Mouse (Mus musculus): ENCODE measurements around the gene Nin. TPM values are rescaled to one million over a fixed set of nuclear protein-coding genes. Genes with fewer than 3 reads are reported as not detected.

The Nin gene
- total and polyA plus RNA-seq, 3 experiments: 29.0 to 51.7 (median 37.2) TPM

GRCm38 (mm10) chr12:70084198-70084597 lies 29.3 kb downstream of the Nin start:
- no peak overlapping the region for H3K27ac ChIP-seq (ENCODE audit: insufficient read depth, low read depth)
- peaks cover 6% of the 10 kb centered on the region for H3K9me3 ChIP-seq (replicated peaks; ENCODE audit: low read length)
- peaks cover 2% of the 10 kb centered on the region for H3K79me2 ChIP-seq (replicated peaks; ENCODE audit: control insufficient read depth, extremely low read depth, insufficient read depth, poor library complexity, severe bottlenecking)
- no peak overlapping the region for H3K4me2 ChIP-seq (ENCODE audit: insufficient read depth, low read depth, poor library complexity, severe bottlenecking)
- peaks cover 4 to 58% of the 10 kb centered on the region in 2 experiments for H3K36me3 ChIP-seq (replicated peaks in 1 of 2; ENCODE audit: control insufficient read depth in 1 of 2, insufficient read depth in 1 of 2, low read length in 1 of 2)
- no peak for DNase-seq (ENCODE audit: extremely low read depth)
- H3K9ac ChIP-seq (ENCODE audit: insufficient read depth, low read depth): no peak overlapping the region
- peaks cover 12 to 79% of the 10 kb centered on the region in 2 experiments for H3K4me1 ChIP-seq (ENCODE audit: control insufficient read depth in 1 of 2, insufficient read depth in 2 of 2)
- in situ Hi-C loops (cut with MboI; ENCODE audit: low pct_ligation_motif_present, low pct_unique_long_range_greater_than_20kb, low sequenced_read_pairs) (no loop called here), dilution Hi-C loops (cut with MboI; ENCODE audit: extremely low pct_ligation_motif_present, extremely low pct_unique_long_range_greater_than_20kb, low sequenced_read_pairs) (no loop called here)
- H3K4me3 ChIP-seq (replicated peaks in 1 of 3; ENCODE audit: low read depth in 2 of 3, low read length in 2 of 3, poor library complexity in 1 of 3): no peak overlapping the region
- H3K27me3 ChIP-seq (replicated peaks): no peaks in the 10 kb centered on the region
- TF ChIP-seq HCFC1 (IDR thresholded peaks at IDR 0.05; ENCODE audit: low read depth, low read length) (no peak), JUN (IDR thresholded peaks at IDR 0.05; ENCODE audit: insufficient read depth, low read depth, low read length) (no peak), MAFK (IDR thresholded peaks at IDR 0.05; ENCODE audit: insufficient replicate concordance, low read length) (no peak), ZC3H11A (IDR thresholded peaks at IDR 0.05; ENCODE audit: low read depth, low read length) (no peak), CHD1 (IDR thresholded peaks at IDR 0.05; ENCODE audit: low read depth, low read length) (no peak), MYC (IDR thresholded peaks at IDR 0.05; ENCODE audit: low read depth, low read length) (no peak), TBP (conservative IDR thresholded peaks at IDR 0.05; ENCODE audit: low read depth, low read length) (no peak), ZKSCAN1 (IDR thresholded peaks at IDR 0.05; ENCODE audit: borderline replicate concordance, low read depth, low read length) (no peak)

- Histone ChIP-seq H3K79me2 (replicated peaks; ENCODE audit: control insufficient read depth, extremely low read depth, insufficient read depth, poor library complexity, severe bottlenecking) (peaks cover 2% of the 10 kb centered on the region), H3K27me3 (replicated peaks) (no peaks in the 10 kb centered on the region), H3K27ac (ENCODE audit: insufficient read depth, low read depth) (peak overlapping the region; percentile 38; the same call in 1 of the 2 replicates), H3K4me2 (ENCODE audit: insufficient read depth, low read depth, poor library complexity, severe bottlenecking) (no peak overlapping the region), H3K4me3 (replicated peaks in 1 of 3; ENCODE audit: low read depth in 2 of 3, low read length in 2 of 3, poor library complexity in 1 of 3) (no peak overlapping the region), H3K4me1 (ENCODE audit: control insufficient read depth in 1 of 2, insufficient read depth in 2 of 2) (peaks cover 15 to 79% of the 10 kb centered on the region in 2 experiments), H3K36me3 (replicated peaks in 1 of 2; ENCODE audit: control insufficient read depth in 1 of 2, insufficient read depth in 1 of 2, low read length in 1 of 2) (peaks cover 4 to 60% of the 10 kb centered on the region in 2 experiments), H3K9me3 (replicated peaks; ENCODE audit: low read length) (peaks cover 6% of the 10 kb centered on the region), H3K9ac (ENCODE audit: insufficient read depth, low read depth) (no peak overlapping the region)
- no peak for DNase-seq (ENCODE audit: extremely low read depth)
- dilution Hi-C loops (cut with MboI; ENCODE audit: extremely low pct_ligation_motif_present, extremely low pct_unique_long_range_greater_than_20kb, low sequenced_read_pairs) (no loop called here), in situ Hi-C loops (cut with MboI; ENCODE audit: low pct_ligation_motif_present, low pct_unique_long_range_greater_than_20kb, low sequenced_read_pairs) (no loop called here)
- TF ChIP-seq MYC (IDR thresholded peaks at IDR 0.05; ENCODE audit: low read depth, low read length) (no peak), SIN3A (IDR thresholded peaks at IDR 0.05; ENCODE audit: low read length) (no peak), USF2 (conservative IDR thresholded peaks at IDR 0.05; ENCODE audit: low read depth, low read length) (no peak), CTCF (conservative IDR thresholded peaks at IDR 0.05 in 1 of 2, IDR thresholded peaks at IDR 0.05 in 1 of 2; ENCODE audit: low read depth in 2 of 2, low read length in 2 of 2) (peak in 1 of 2 experiments; percentile 18; a peak in 2 of 4 replicates)
Observed at GRCm38 (mm10) chr12:70083737-70084136, 29.8 kb downstream of the Nin start.

GRCm38 (mm10) chr12:70082935-70083532 lies 30.5 kb downstream of the Nin start:
- Histone ChIP-seq H3K4me3 (replicated peaks in 1 of 3; ENCODE audit: low read depth in 2 of 3, low read length in 2 of 3, poor library complexity in 1 of 3) (no peak overlapping the region), H3K9me3 (replicated peaks; ENCODE audit: low read length) (peaks cover 6% of the 10 kb centered on the region), H3K4me2 (ENCODE audit: insufficient read depth, low read depth, poor library complexity, severe bottlenecking) (peak overlapping the region; percentile 26; the same call in 1 of the 2 replicates), H3K36me3 (replicated peaks in 1 of 2; ENCODE audit: control insufficient read depth in 1 of 2, insufficient read depth in 1 of 2, low read length in 1 of 2) (peaks cover 4 to 58% of the 10 kb centered on the region in 2 experiments), H3K9ac (ENCODE audit: insufficient read depth, low read depth) (no peak overlapping the region), H3K27ac (ENCODE audit: insufficient read depth, low read depth) (peak overlapping the region; percentile 63), H3K4me1 (ENCODE audit: control insufficient read depth in 1 of 2, insufficient read depth in 2 of 2) (peaks cover 11 to 79% of the 10 kb centered on the region in 2 experiments), H3K79me2 (replicated peaks; ENCODE audit: control insufficient read depth, extremely low read depth, insufficient read depth, poor library complexity, severe bottlenecking) (peaks cover 2% of the 10 kb centered on the region), H3K27me3 (replicated peaks) (no peaks in the 10 kb centered on the region)
- dilution Hi-C loops (cut with MboI; ENCODE audit: extremely low pct_ligation_motif_present, extremely low pct_unique_long_range_greater_than_20kb, low sequenced_read_pairs) (no loop called here), in situ Hi-C loops (cut with MboI; ENCODE audit: low pct_ligation_motif_present, low pct_unique_long_range_greater_than_20kb, low sequenced_read_pairs) (no loop called here)
- no peak for DNase-seq (ENCODE audit: extremely low read depth)
- no peak for TF ChIP-seq NELFE (IDR thresholded peaks at IDR 0.05; ENCODE audit: low read depth, low read length)
- TF ChIP-seq ZKSCAN1 (IDR thresholded peaks at IDR 0.05; ENCODE audit: borderline replicate concordance, low read depth, low read length): no peak
- 0 out of 2 replicates have a peak, but pooled peaks have one; percentile 24 for TF ChIP-seq MXI1 (IDR thresholded peaks at IDR 0.05; ENCODE audit: low read depth, low read length)

Measured in CH12.LX (cell line).